Mouse (Mus musculus) inflammation-experienced regulatory T-cells, adult 6 months (primary cell): ENCODE measurements around the gene Adamts6. TPM values are rescaled to one million over a fixed set of nuclear protein-coding genes. Genes with fewer than 3 reads are reported as not detected.
A peak's percentile ranks its signal among the peaks of the same experiment; 100 is the strongest.

Experiments used
- ATAC-seq: one replicate; pipeline ENCODE4 v1.8.0; 2017
- polyA plus RNA-seq, 3 experiments: library from polyadenylated mRNA; unstranded; fragments of 100-300 nt; shearing (Covaris generic); gene quantifications; one replicate each; pipeline ENCODE4 v1.2.1; 2017

Adamts6 gene
- polyA plus RNA-seq, 3 experiments from 2014 or later = 11.9 to 30.5 (median 25.5) TPM

GRCm38 (mm10) chr13:104468061-104468460, 180.4 kb downstream of the Adamts6 start:
- ATAC-seq = no peak

GRCm38 (mm10) chr13:104476285-104476956, 188.8 kb downstream of the Adamts6 start:
- no peak for ATAC-seq

- ATAC-seq = no peak
Observed at GRCm38 (mm10) chr13:104482426-104483089, 194.9 kb downstream of the Adamts6 start.

- ATAC-seq = no peak
Observed at GRCm38 (mm10) chr13:104483111-104483722, 195.6 kb downstream of the Adamts6 start.

- no peak for ATAC-seq
Observed at GRCm38 (mm10) chr13:104491046-104491811, 203.6 kb downstream of the Adamts6 start.

- ATAC-seq = no peak
Observed at GRCm38 (mm10) chr13:104493466-104493993, 205.9 kb downstream of the Adamts6 start.

GRCm38 (mm10) chr13:104494200-104494873, 206.7 kb downstream of the Adamts6 start:
- ATAC-seq = no peak

GRCm38 (mm10) chr13:104497592-104497991, 210.0 kb downstream of the Adamts6 start:
- ATAC-seq = no peak

GRCm38 (mm10) chr13:104498669-104499068, 211.0 kb downstream of the Adamts6 start:
- no peak for ATAC-seq

- no peak for ATAC-seq
Observed at GRCm38 (mm10) chr13:104499116-104500040, 211.7 kb downstream of the Adamts6 start.

GRCm38 (mm10) chr13:104502406-104502805, 214.8 kb downstream of the Adamts6 start:
- no peak for ATAC-seq

- ATAC-seq = no peak
Observed at GRCm38 (mm10) chr13:104504043-104504442, 216.4 kb downstream of the Adamts6 start.

- no peak for ATAC-seq
Observed at GRCm38 (mm10) chr13:104506165-104506875, 218.7 kb downstream of the Adamts6 start.

GRCm38 (mm10) chr13:104507671-104508070, 220.0 kb downstream of the Adamts6 start:
- ATAC-seq = no peak

- no peak for ATAC-seq
Observed at GRCm38 (mm10) chr13:104509561-104510493, 222.2 kb downstream of the Adamts6 start.

- no peak for ATAC-seq
Observed at GRCm38 (mm10) chr13:104510766-104511165, 223.1 kb downstream of the Adamts6 start.

GRCm38 (mm10) chr13:104515054-104515453, 227.4 kb downstream of the Adamts6 start:
- ATAC-seq = peak; percentile 56

- ATAC-seq = no peak
Observed at GRCm38 (mm10) chr13:104516146-104516545, 228.5 kb downstream of the Adamts6 start.

- no peak for ATAC-seq
Observed at GRCm38 (mm10) chr13:104516766-104517364, 229.2 kb downstream of the Adamts6 start.
